Mouse (Mus musculus) spleen, adult 2 months (tissue): Measurements from ENCODE around the gene Abi3bp. TPM values are rescaled to one million over a fixed set of nuclear protein-coding genes. Genes with fewer than 3 reads are reported as not detected.

ENCODE experiments used
- DNase-seq, 2 experiments: peaks; one replicate each; pipeline versions ENCODE4 v3.0.0 to v3.0.0-alpha.2; 2012 to 2021; ENCODE audit warnings: low spot score in 2 of 2, low read depth in 1 of 2
- H3K27ac ChIP-seq: fragments of 200-500 bp; 2 replicates; pipeline ENCODE4 v1.5.1; 2012; ENCODE audit warnings: low read length, inconsistent platforms; ENCODE audit not compliant: insufficient read depth
- H3K27me3 ChIP-seq: fragments of 200-500 bp; 2 replicates; pipeline ENCODE4 v1.6.1; 2012; ENCODE audit warnings: mild to moderate bottlenecking, moderate library complexity, low read length, inconsistent platforms; ENCODE audit not compliant: control insufficient read depth, insufficient read depth
- H3K36me3 ChIP-seq: fragments of 200-500 bp; 2 replicates; pipeline ENCODE4 v1.6.1; 2012; ENCODE audit warnings: mild to moderate bottlenecking, low read length, inconsistent platforms; ENCODE audit not compliant: control insufficient read depth, insufficient read depth
- H3K4me1 ChIP-seq: fragments of 200-500 bp; 2 replicates; pipeline ENCODE4 v1.6.1; 2011; ENCODE audit warnings: inconsistent platforms; ENCODE audit not compliant: control insufficient read depth, insufficient read depth, insufficient read length
- H3K4me3 ChIP-seq: fragments of 200-500 bp; 2 replicates; pipeline ENCODE4 v1.5.1; 2011; ENCODE audit warnings: mild to moderate bottlenecking, inconsistent platforms; ENCODE audit not compliant: insufficient read depth, insufficient read length; ENCODE audit errors: extremely low read depth
- CTCF ChIP-seq: fragments of 200-500 bp; IDR thresholded peaks from 2 replicates; pipeline ENCODE4 v1.5.1; 2011; ENCODE audit warnings: mild to moderate bottlenecking, inconsistent platforms; ENCODE audit not compliant: insufficient read depth, insufficient read length, insufficient replicate concordance; ENCODE audit errors: extremely low read depth
- POLR2A ChIP-seq: fragments of 200-500 bp; IDR thresholded peaks from 2 replicates; pipeline ENCODE4 v1.6.1; 2011; ENCODE audit warnings: low read depth, low read length, inconsistent platforms
- whole genome bisulfite sequencing: fragments of 180-500 bp; shearing (Covaris S2); methylation state at CpG from one replicate; pipeline ENCODE4 v1.1.7; 2018; 5-methylcytosine and 5-hydroxymethylcytosine counted together
- polyA plus RNA-seq: library from polyadenylated mRNA; depleted of rRNA; stranded (reverse); fragments of >200 nt; gene quantifications from 2 replicates; pipeline ENCODE4 v1.2.3, GENCODE M21; 2012

The Abi3bp gene
- polyA plus RNA-seq, 1 experiment, result 2.3 TPM

- TF ChIP-seq CTCF (no peak), POLR2A (no peak)
- no peaks in the 10 kb centered on the region for H3K27me3 ChIP-seq
- H3K36me3 ChIP-seq, result peaks cover 14% of the 10 kb centered on the region
- H3K4me1 ChIP-seq, result no peaks in the 10 kb centered on the region
- WGBS, result 95% methylated on average over 5 of the region's 5 CpGs
- H3K4me3 ChIP-seq, result no peak overlapping the region
- no peak for DNase-seq
- H3K27ac ChIP-seq, result no peak overlapping the region
Observed at GRCm38 (mm10) chr16:56686747-56687146, 209.1 kb downstream of the Abi3bp start.

- no peak overlapping the region for H3K4me3 ChIP-seq
- TF ChIP-seq CTCF (no peak), POLR2A (no peak)
- no peak overlapping the region for H3K27ac ChIP-seq
- peaks cover 18% of the 10 kb centered on the region for H3K36me3 ChIP-seq
- 92% methylated on average over 7 of the region's 7 CpGs for WGBS
- no peaks in the 10 kb centered on the region for H3K27me3 ChIP-seq
- DNase-seq, result no peak
- H3K4me1 ChIP-seq, result no peaks in the 10 kb centered on the region
Observed at GRCm38 (mm10) chr16:56690715-56691114, 213.0 kb downstream of the Abi3bp start.

- Histone ChIP-seq H3K4me1 (no peaks in the 10 kb centered on the region), H3K27me3 (no peaks in the 10 kb centered on the region), H3K4me3 (no peak overlapping the region), H3K36me3 (peaks cover 25% of the 10 kb centered on the region), H3K27ac (no peak overlapping the region)
- 91% methylated on average over 2 of the region's 2 CpGs for WGBS
- no peak for DNase-seq
- TF ChIP-seq CTCF (no peak), POLR2A (no peak)
Observed at GRCm38 (mm10) chr16:56696448-56696847, 218.8 kb downstream of the Abi3bp start.

DNA sequence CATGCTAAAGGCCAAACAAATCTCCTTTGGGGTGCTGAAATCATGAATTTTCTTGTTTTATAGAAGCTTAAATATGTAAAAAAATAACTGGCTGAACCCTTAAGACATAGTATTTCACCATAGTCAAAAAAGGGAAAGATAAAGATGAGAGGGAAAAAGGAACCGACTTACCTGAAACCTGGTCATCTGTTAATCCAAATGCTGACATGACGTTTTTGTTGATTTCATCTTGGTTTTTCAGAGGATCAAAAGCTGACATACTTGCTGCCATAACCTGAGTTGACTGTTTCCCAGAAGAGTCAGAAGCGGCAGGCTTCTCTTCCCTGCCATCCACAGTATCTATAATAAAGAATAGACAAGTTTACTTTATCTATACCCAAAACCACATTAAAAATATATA lies 223.2 kb downstream of the Abi3bp start:
- H3K4me3 ChIP-seq, result no peak overlapping the region
- no peaks in the 10 kb centered on the region for H3K4me1 ChIP-seq
- DNase-seq, result no peak
- no peak overlapping the region for H3K27ac ChIP-seq
- H3K36me3 ChIP-seq, result peaks cover 32% of the 10 kb centered on the region
- no peak for TF ChIP-seq POLR2A
- no peak for TF ChIP-seq CTCF
- WGBS, result 93% methylated on average over 3 of the region's 3 CpGs
- H3K27me3 ChIP-seq, result no peaks in the 10 kb centered on the region

GRCm38 (mm10) chr16:56705731-56706130 lies 228.1 kb downstream of the Abi3bp start:
- Histone ChIP-seq H3K4me3 (no peak overlapping the region), H3K27ac (no peak overlapping the region), H3K4me1 (no peaks in the 10 kb centered on the region), H3K27me3 (no peaks in the 10 kb centered on the region), H3K36me3 (peaks cover 23% of the 10 kb centered on the region)
- TF ChIP-seq POLR2A (no peak), CTCF (no peak)
- WGBS, result 87% methylated on average over 3 of the region's 3 CpGs
- DNase-seq, result no peak

- peaks cover 7% of the 10 kb centered on the region for H3K36me3 ChIP-seq
- no peaks in the 10 kb centered on the region for H3K27me3 ChIP-seq
- WGBS, result 92% methylated on average over 3 of the region's 3 CpGs
- TF ChIP-seq CTCF (no peak), POLR2A (no peak)
- no peak for DNase-seq
- H3K27ac ChIP-seq, result no peak overlapping the region
- H3K4me1 ChIP-seq, result peaks cover 2% of the 10 kb centered on the region; the same call in 1 of the 2 replicates
- no peak overlapping the region for H3K4me3 ChIP-seq
Observed at GRCm38 (mm10) chr16:56710071-56710470, 232.4 kb downstream of the Abi3bp start.

DNA sequence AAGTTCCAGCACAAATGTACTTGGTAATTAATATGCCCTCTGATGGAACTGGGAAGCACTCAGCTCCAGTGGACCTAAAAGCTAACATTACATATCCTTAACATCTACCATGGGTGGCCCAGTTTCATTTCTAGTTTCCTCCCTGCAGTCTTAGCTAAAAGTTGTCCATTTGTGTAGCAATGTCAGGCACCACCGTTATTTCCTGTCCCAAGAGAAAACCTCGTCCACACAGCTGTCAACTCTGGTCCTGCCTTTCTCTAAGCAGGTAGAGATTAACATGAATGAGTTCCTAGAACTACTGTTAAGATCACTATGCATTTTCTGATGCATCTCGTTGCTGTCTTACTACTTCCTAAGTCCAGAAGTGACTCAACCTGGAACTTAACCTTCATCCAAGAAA lies 237.9 kb downstream of the Abi3bp start:
- H3K36me3 ChIP-seq, result no peaks in the 10 kb centered on the region
- WGBS, result 11% methylated on average over 3 of the region's 3 CpGs
- TF ChIP-seq POLR2A (no peak), CTCF (no peak)
- peaks cover 4% of the 10 kb centered on the region; the same call in 1 of the 2 replicates for H3K4me1 ChIP-seq
- no peaks in the 10 kb centered on the region for H3K27me3 ChIP-seq
- H3K4me3 ChIP-seq, result no peak overlapping the region
- DNase-seq, result no peak
- no peak overlapping the region for H3K27ac ChIP-seq
